Mouse (Mus musculus) stomach, postnatal 0 days (tissue): ENCODE measurements at regions not wholly inside any gene's neighbourhood (a gene's known extent, or its start where the extent isn't known, plus 50 kb on each side); places are given as distances from the start of the nearest gene placed in this dataset.

ENCODE experiments used
- CTCF ChIP-seq: IDR thresholded peaks from 2 replicates; pipeline ENCODE4 v1.5.1; 2016; ENCODE audit warnings: antibody characterized with exemption, low read depth, mild to moderate bottlenecking, moderate library complexity
- EP300 ChIP-seq: optimal IDR thresholded peaks from 2 replicates; pipeline ENCODE3; 2016; ENCODE audit warnings: antibody characterized with exemption

DNA sequence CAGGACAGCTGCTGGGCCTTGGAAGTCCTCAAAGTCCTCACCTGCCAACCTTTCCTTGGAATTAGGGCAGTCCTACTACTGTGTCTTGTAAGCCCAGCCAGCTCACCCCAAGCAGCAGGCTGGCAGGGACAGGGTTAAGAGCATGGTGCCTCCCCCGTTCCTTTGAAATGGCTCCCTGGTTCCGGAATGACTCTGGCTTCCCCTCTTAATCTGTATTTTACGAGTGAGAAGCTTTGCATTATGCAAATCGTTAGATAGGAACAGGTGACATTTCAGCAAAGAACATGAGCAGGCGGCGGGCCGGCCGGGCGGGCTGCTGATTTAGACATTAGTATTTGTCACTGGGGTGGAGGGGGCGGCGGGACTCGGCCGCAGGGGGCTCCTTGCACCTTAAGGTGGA is 95.1 kb downstream of the Fam53a start:
- TF ChIP-seq CTCF: no peak
- no peak for TF ChIP-seq EP300
